Mouse (Mus musculus) layer of hippocampus, postnatal 10 days (tissue): Measurements from ENCODE around the gene Isg20l2. TPM values are rescaled to one million over a fixed set of nuclear protein-coding genes. Genes with fewer than 3 reads are reported as not detected.

Source experiments
- total RNA-seq, 2 experiments: library from RNA; stranded (reverse); gene quantifications; 2 replicates each; pipeline ENCODE4 v1.2.3; 2021

The Isg20l2 gene
- total RNA-seq, 2 experiments from 2014 or later: 17.1 to 19.0 TPM

Other genes with a start within 250 kb of the Isg20l2 start
- 1 to 10 TPM in 1 of 2 experiments, under 1 TPM in 1; 0.80 to 2.3 TPM for gene Lrrc71, start 181.7 kb upstream of the Isg20l2 start, total RNA-seq
- under 1 TPM; 0.41 to 0.42 TPM for gene Ntrk1, start 135.2 kb upstream of the Isg20l2 start, total RNA-seq
- under 1 TPM; 0.29 to 0.30 TPM for gene Insrr, start 133.4 kb upstream of the Isg20l2 start, total RNA-seq
- gene Pear1, start 106.0 kb upstream of the Isg20l2 start, total RNA-seq: 1 to 10 TPM; 9.9 TPM
- not detected for gene Sh2d2a, start 83.6 kb upstream of the Isg20l2 start, total RNA-seq
- gene Prcc, start 44.7 kb upstream of the Isg20l2 start, total RNA-seq: 10 to 100 TPM; 62.3 to 66.4 TPM
- 100 to 1,000 TPM; 121 to 125 TPM for gene Hdgf, start 24.0 kb upstream of the Isg20l2 start, total RNA-seq
- gene Mrpl24, start 10.8 kb upstream of the Isg20l2 start, total RNA-seq: 10 to 100 TPM; 49.4 to 55.6 TPM
- 10 to 100 TPM; 18.1 to 26.4 TPM for gene Rrnad1, start 403 bp downstream of the Isg20l2 start, total RNA-seq
- gene Crabp2, start 18.4 kb downstream of the Isg20l2 start, total RNA-seq: 1 to 10 TPM; 2.0 to 6.4 TPM
- gene Nes, start 40.8 kb downstream of the Isg20l2 start, total RNA-seq: 10 to 100 TPM; 14.7 to 18.5 TPM
- 100 to 1,000 TPM; 350 to 399 TPM for gene Bcan, start 69.9 kb downstream of the Isg20l2 start, total RNA-seq
- 1 to 10 TPM in 1 of 2 experiments, under 1 TPM in 1; 0.42 to 1.0 TPM for gene Hapln2, start 97.3 kb downstream of the Isg20l2 start, total RNA-seq
- gene Gpatch4, start 112.8 kb downstream of the Isg20l2 start, total RNA-seq: 10 to 100 TPM; 20.9 to 27.1 TPM
- 10 to 100 TPM; 68.4 to 70.1 TPM for gene Naxe, start 128.2 kb downstream of the Isg20l2 start, total RNA-seq
- not detected for gene Ttc24, start 148.0 kb downstream of the Isg20l2 start, total RNA-seq
- 1 to 10 TPM; 2.1 to 2.3 TPM for gene Iqgap3, start 151.7 kb downstream of the Isg20l2 start, total RNA-seq
- 100 to 1,000 TPM; 125 to 126 TPM for gene Mef2d, start 212.1 kb downstream of the Isg20l2 start, total RNA-seq